Mouse (Mus musculus) bone marrow macrophage, adult 2 months (primary cell): ENCODE data around the gene Wbp1. TPM values are rescaled to one million over a fixed set of nuclear protein-coding genes. Genes with fewer than 3 reads are reported as not detected.

ENCODE experiments used
- H3K27ac ChIP-seq: 2 replicates; pipeline ENCODE4 v1.5.1; 2012; ENCODE audit warnings: low read depth, low read length; ENCODE audit not compliant: insufficient read depth
- H3K4me1 ChIP-seq: 2 replicates; pipeline ENCODE4 v1.6.1; 2012; ENCODE audit warnings: low read length; ENCODE audit not compliant: control insufficient read depth, insufficient read depth
- H3K4me3 ChIP-seq: 2 replicates; pipeline ENCODE4 v1.5.1; 2012; ENCODE audit warnings: mild to moderate bottlenecking, low read length, moderate library complexity; ENCODE audit not compliant: insufficient read depth
- CTCF ChIP-seq: IDR thresholded peaks from 2 replicates; pipeline ENCODE4 v1.5.1; 2012; ENCODE audit warnings: low read depth, mild to moderate bottlenecking, low read length, moderate library complexity
- POLR2A ChIP-seq: IDR thresholded peaks from 2 replicates; pipeline ENCODE4 v1.6.1; 2012; ENCODE audit warnings: mild to moderate bottlenecking, low read depth, low read length, borderline replicate concordance
- polyA plus RNA-seq: library from polyadenylated mRNA; stranded (reverse); fragments of >200 nt; gene quantifications from 2 replicates; pipeline ENCODE4 v1.2.4, GENCODE M21; 2012; ENCODE audit not compliant: missing spikeins, insufficient read depth, insufficient read length

Wbp1 gene
- polyA plus RNA-seq, 1 experiment, result 27.1 TPM

DNA sequence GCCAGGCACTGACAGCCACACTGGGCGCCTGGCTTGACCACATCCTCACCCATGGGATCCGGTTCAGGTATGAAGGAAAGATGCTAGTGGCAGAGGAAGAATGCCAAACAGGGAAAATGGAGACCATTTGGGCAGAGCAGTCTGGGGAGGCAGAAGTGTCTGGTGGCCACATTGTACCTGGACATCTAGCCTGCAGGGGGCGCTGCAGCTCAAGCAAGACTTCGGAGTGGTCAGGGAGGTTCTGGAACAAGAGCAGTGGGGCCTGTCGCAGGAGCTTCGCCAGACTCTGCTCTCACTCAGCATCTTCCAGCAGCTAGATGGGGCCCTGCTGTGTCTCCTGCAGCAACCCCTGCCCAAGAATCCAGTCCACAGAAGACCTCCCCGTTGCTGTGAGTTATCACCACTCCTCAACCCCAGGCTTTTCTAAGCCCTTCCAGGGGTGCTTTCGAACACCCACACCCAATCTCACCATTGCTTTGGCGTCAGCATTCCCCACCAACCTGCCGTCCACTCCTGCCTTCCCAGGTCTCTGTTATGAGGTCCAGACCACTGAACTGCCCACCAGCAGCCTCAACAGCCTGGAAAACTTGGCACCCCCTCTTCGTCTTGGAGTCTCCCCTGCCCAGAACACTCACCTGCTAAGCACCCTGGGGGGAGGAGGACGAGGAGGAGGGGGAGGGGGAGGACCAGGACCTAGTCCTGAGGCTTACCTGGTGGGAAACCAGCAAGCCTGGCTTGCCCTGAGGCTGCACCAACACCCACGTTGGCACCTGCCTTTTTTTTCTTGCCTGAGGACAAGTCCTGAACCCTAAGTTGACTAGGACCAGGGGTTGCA lies 13.6 kb downstream of the Wbp1 start:
- H3K27ac ChIP-seq, result no peak overlapping the region
- peaks cover 10% of the 10 kb centered on the region for H3K4me1 ChIP-seq
- TF ChIP-seq POLR2A, result no peak
- TF ChIP-seq CTCF, result peak; percentile 54; the same call in 1 of the 2 replicates
- peak overlapping the region; percentile 89 for H3K4me3 ChIP-seq

DNA sequence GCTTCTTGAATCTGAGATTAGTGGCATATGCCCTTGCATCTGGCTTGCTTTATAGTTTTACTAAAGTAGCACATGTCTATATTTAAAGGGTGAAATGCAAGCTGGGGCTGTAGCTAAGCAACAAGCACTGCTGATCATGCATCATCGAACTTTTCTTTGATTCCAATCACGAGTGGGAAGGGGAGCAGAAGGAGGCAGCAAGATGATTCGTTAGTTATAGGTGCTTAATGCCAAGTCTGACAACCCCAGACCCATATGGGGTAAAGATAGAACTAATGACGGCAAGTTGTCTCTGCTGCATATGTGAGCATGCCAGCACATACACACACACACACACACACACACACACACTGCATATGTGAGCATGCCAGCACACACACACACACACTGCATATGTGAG lies 17.2 kb downstream of the Wbp1 start:
- H3K4me1 ChIP-seq, result peaks cover 13% of the 10 kb centered on the region
- no peak for TF ChIP-seq CTCF
- TF ChIP-seq POLR2A, result no peak
- H3K27ac ChIP-seq, result no peak overlapping the region
- H3K4me3 ChIP-seq, result no peak overlapping the region

DNA sequence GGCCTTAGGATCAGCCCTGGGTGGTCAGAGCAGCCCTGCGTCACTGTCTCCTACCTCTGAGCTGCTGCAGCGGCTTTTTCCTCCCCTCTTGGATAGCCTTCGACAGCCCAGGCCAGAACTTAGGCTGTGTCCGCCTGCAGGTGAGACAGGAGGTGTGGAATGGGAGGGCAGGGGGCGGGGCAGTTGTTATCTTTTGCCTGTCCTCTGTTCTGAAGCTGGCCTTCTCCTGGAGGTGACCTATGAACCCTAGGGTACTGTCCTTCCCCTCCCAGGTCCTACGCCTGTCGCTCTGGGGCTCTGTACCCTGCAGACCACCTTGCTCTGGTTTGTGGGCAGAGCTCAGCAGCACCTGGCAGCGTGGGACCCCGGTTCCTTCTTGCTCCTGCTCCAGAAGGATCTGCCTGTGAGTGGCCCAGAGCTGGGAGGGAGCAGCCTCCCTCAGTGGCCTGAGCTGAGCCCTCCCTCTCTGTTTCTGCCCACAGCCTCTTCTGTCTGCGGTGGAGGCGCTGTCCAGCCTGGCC lies 18.2 kb downstream of the Wbp1 start:
- H3K4me3 ChIP-seq, result no peak overlapping the region
- TF ChIP-seq CTCF (no peak), POLR2A (no peak)

DNA sequence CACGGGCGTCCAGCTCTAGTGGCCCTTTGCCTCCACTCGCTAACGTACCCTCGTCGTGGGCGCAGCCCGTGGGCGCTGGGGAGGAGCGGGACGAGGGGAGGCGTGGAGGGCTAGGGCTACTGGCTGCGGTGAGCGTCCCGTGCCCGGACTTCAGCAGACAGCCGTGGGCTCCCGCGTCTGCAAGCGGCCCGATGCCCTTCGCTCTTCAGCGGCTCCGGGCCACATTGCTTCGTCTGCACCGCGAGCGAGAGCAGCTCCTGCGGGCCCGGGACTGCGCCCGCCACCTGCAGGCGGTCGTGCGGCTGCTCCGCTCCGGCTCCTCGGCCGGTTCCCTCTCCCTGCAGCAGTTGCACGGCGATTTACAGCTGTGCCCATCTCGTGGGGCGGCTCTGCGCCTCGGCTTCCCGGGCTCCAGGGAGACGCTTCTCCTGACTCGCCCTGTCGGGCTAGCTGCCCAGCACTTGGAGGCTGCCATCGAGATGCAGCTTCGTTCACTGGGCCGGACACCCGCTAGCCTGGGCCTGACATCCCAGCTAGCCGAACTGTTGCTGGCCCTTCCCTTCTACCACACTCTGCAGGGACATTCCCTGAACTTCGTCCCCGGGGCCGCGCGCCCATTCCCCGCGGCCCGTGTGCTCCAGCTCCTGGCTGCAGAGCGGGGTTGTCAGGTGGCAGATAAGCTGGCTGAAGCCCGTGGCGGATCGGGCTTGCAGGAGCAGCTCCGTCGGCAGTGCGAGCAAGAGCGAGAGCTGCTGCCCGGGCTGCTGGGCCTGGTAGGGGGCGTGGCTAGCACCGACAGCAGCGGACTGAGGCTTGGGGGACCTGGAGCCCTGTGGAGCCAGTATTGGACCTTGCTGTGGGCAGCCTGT lies 19.4 kb downstream of the Wbp1 start:
- peak overlapping the region; percentile 76 for H3K27ac ChIP-seq
- H3K4me1 ChIP-seq, result peaks cover 10% of the 10 kb centered on the region
- TF ChIP-seq CTCF, result no peak
- TF ChIP-seq POLR2A, result no peak
- peak overlapping the region; percentile 87 for H3K4me3 ChIP-seq

More for the DNA sequence above, 18.2 kb downstream of the Wbp1 start:
- Histone ChIP-seq H3K4me1 (peaks cover 13% of the 10 kb centered on the region), H3K27ac (no peak overlapping the region)

DNA sequence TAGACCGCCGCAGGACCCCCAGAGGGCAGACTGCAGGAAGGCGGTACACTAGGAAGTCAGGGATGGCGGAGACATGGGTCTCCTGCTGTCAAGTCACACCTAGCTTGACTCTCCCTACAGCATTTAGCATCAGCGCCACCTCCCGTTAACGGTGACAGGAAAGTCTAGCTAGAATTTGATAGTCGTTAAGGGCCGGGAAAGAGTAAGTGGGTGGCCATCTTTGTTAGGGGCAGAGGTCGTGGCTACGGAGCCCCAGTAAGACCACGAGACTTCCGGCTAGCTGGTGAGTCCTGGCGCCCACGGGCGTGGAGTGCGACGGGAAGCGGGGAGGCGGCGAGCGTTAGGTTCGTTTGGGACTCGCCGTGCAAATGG lies 20.1 kb downstream of the Wbp1 start, which contains the start of the genes Ccdc142 and Gm42688:
Ccdc142 (plus strand) TSS at position 286 of the 372 bp plus-strand sequence.
Gm42688 (plus strand) TSS at position 302 of the 372 bp plus-strand sequence.
- Histone ChIP-seq H3K4me1 (peaks cover 10% of the 10 kb centered on the region), H3K27ac (peak within 1 kb of the TSS; percentile 76), H3K4me3 (peak within 1 kb of the TSS; percentile 87)
- TF ChIP-seq POLR2A (no peak), CTCF (peak; percentile 64)

DNA sequence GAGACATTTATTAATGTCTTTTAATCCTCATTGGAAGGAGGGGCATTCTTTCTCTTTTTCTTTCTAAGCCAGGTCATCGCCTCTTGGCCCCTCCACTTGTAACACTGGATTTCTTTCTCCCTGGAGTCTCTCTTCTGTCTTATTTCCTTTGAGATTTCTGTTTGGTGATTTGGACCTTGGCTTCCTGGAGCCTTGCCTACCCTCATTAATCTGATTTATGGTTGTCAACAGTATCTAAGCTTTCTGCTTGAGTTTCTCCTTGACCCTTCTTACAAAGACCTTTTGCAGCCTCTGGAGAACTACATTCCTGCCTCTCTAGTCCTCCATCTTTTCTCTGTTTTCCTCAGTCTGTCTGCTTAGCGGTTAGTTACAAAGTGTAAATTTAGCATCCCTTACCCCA lies 22.9 kb downstream of the Wbp1 start:
- peaks cover 10% of the 10 kb centered on the region for H3K4me1 ChIP-seq
- no peak overlapping the region for H3K27ac ChIP-seq
- TF ChIP-seq CTCF (no peak), POLR2A (no peak)
- H3K4me3 ChIP-seq, result no peak overlapping the region

DNA sequence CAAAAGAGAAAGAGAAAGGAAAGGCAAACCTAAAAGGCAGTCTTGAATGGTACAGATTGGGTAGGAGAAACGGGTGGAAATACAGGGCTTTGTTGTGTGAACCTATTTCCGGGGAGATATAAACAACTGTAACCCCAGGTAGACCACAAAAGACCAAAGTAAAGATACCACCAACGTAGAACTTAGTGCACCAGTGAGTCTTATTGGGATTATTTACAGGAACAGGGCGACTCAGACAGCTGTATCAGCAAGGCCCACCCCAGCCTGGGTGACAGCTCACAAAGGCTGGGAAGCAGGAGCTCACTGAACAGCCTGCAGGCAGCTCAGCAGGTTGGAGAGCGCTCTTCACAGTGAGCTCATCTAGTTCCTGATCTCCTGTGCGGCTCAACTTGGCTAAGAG lies 25.4 kb downstream of the Wbp1 start:
- no peak overlapping the region for H3K27ac ChIP-seq
- TF ChIP-seq CTCF (no peak), POLR2A (no peak)

DNA sequence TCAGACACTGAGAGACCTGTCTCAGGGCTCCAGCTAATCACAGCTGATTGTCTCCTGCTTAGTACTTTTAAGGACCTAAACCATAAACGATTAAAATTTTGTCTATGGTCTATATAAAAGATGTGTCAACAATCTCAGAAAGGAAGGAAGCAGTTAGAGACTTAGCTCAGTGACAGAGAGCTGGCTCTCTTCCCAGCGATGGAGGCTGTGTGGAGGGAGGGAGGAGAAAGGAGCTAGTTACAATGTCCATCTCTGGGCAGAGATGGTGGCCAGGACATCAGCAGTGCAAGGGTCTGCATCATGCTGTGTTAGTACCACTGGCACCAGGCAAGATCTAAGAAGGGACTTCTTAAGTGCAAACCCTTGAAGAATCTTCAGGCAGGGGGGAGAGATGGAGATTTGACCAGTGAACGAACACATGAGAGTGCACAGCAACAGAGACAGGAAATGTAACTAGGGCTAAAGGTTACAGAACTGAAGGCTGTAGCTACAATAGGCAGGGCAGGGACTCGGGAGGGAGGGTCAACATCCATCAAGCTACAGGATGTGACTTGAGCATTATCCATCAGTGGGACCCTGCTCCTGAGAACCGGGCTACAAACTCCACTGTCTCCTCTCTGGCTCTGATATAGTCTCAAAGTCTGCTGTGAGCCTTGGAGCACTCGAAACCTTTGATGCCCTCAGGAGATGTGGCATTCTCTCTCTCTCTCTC lies 28.8 kb downstream of the Wbp1 start:
- H3K27ac ChIP-seq, result no peak overlapping the region
- H3K4me3 ChIP-seq, result no peak overlapping the region
- TF ChIP-seq POLR2A, result no peak
- TF ChIP-seq CTCF, result no peak
- peaks cover 9% of the 10 kb centered on the region for H3K4me1 ChIP-seq

More for the DNA sequence above, 25.4 kb downstream of the Wbp1 start:
- H3K4me1 ChIP-seq, result peaks cover 11% of the 10 kb centered on the region
- no peak overlapping the region for H3K4me3 ChIP-seq

DNA sequence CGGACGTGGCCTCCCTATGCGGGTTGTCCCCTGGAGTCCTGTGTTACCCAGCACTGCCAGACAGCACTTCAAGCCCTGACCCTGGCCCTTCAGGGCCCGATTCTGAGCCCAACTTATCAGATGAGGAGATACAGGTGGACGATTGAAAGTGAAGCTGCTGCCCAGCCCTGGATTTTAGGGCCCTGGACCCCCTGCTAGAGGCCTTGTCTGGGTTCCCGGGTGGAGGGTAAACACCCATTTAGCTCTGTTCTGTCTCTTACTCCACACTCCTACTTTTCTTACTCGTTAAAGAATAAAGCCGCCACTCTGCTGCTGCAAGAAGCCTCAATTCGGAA lies 33.5 kb downstream of the Wbp1 start:
- Histone ChIP-seq H3K4me1 (peaks cover 11% of the 10 kb centered on the region), H3K4me3 (no peak overlapping the region), H3K27ac (no peak overlapping the region)
- no peak for TF ChIP-seq CTCF
- TF ChIP-seq POLR2A, result no peak
